Comparison of ENCODE assay signal across 7 mouse cellular contexts in the genomic region with DNA sequence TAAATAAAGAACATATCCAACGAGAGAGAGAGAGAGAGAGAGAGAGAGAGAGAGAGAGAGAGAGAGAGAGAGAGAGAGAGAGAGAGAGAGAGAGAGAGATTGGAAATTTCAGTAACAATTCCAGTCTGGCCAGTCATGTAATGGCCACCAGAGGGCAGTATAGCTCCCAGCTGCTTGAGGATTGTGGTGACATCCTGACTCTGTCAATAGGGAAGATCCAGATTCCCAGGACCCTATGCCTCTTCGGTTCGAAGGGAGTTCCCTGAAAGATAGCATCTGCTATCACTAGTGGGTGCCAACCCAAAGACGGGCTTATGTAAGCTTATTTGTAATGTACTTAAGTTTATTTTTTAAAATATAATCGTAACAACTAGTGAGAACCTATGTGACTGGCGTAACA.
DNase-seq lines count a peak whose midpoint lies in the region; ATAC-seq lines count a peak whose summit lies in the region.

No protein-coding gene starts in this region.

- no peak overlapping the region for H3K9ac ChIP-seq in midbrain, embryonic 11.5 days (ENCODE audit: low read length)
- no peak overlapping the region for H3K9ac ChIP-seq in midbrain, embryonic 13.5 days (replicated peaks)
- no peak overlapping the region for H3K9ac ChIP-seq in forebrain, embryonic 16.5 days (replicated peaks; ENCODE audit: low read depth, low read length)

- DNase-seq in midbrain, embryonic 11.5 days (ENCODE audit: low spot score, missing footprints) = peak; percentile 86
- peak; percentile 36 for DNase-seq in MN1 (ENCODE audit: low spot score)
- DNase-seq in c-Kit-positive CD71-negative TER-119-negative erythroid progenitor cells, embryonic 14.5 days (ENCODE audit: low read depth) = peak; percentile 25
- peak; percentile 28 to 59 for DNase-seq in layer of hippocampus, postnatal 14 days (ENCODE audit: low spot score in 2 of 2)
- DNase-seq in retina, adult 2 months (ENCODE audit: low read depth, low spot score) = peak; percentile 22

- H3K27ac ChIP-seq in midbrain, embryonic 11.5 days (ENCODE audit: low read depth, low read length) = no peak overlapping the region
- H3K27ac ChIP-seq in midbrain, embryonic 13.5 days = no peak overlapping the region
- no peak overlapping the region for H3K27ac ChIP-seq in forebrain, embryonic 16.5 days (ENCODE audit: low read length)

- H3K9me3 ChIP-seq in midbrain, embryonic 11.5 days (ENCODE audit: control insufficient read depth, low read length) = no peaks in the 10 kb centered on the region
- no peaks in the 10 kb centered on the region for H3K9me3 ChIP-seq in midbrain, embryonic 13.5 days
- no peaks in the 10 kb centered on the region for H3K9me3 ChIP-seq in forebrain, embryonic 16.5 days (ENCODE audit: control insufficient read depth, low read length)

- no peaks in the 10 kb centered on the region for H3K4me1 ChIP-seq in midbrain, embryonic 11.5 days (ENCODE audit: control insufficient read depth, insufficient read depth, low read length)
- H3K4me1 ChIP-seq in midbrain, embryonic 13.5 days (replicated peaks) = no peaks in the 10 kb centered on the region
- no peaks in the 10 kb centered on the region for H3K4me1 ChIP-seq in forebrain, embryonic 16.5 days (replicated peaks; ENCODE audit: control insufficient read depth, insufficient read depth, low read length)

- no peak overlapping the region for H3K4me3 ChIP-seq in midbrain, embryonic 11.5 days (ENCODE audit: low read depth, low read length)
- no peak overlapping the region for H3K4me3 ChIP-seq in midbrain, embryonic 13.5 days (replicated peaks)
- H3K4me3 ChIP-seq in forebrain, embryonic 16.5 days (replicated peaks; ENCODE audit: low read length) = no peak overlapping the region

- H3K27me3 ChIP-seq in midbrain, embryonic 11.5 days (ENCODE audit: control insufficient read depth, insufficient read depth, low read length) = no peaks in the 10 kb centered on the region
- H3K27me3 ChIP-seq in midbrain, embryonic 13.5 days = no peaks in the 10 kb centered on the region
- H3K27me3 ChIP-seq in forebrain, embryonic 16.5 days (replicated peaks; ENCODE audit: control insufficient read depth, insufficient read depth, low read length) = no peaks in the 10 kb centered on the region

- no peak overlapping the region for H3K4me2 ChIP-seq in midbrain, embryonic 11.5 days
- no peak overlapping the region for H3K4me2 ChIP-seq in midbrain, embryonic 13.5 days (replicated peaks)
- no peak overlapping the region for H3K4me2 ChIP-seq in forebrain, embryonic 16.5 days (ENCODE audit: low read length)

- 0 out of 2 replicates have a peak, but pooled peaks have one; percentile 22 for ATAC-seq in midbrain, embryonic 11.5 days (ENCODE audit: low FRiP score)
- no peak; the same call in 1 of the 2 replicates for ATAC-seq in midbrain, embryonic 13.5 days
- ATAC-seq in forebrain, embryonic 16.5 days = 0 out of 2 replicates have a peak, but pooled peaks have one; percentile 45

- H3K36me3 ChIP-seq in midbrain, embryonic 11.5 days (ENCODE audit: control insufficient read depth, insufficient read depth, low read length) = no peaks in the 10 kb centered on the region
- no peaks in the 10 kb centered on the region for H3K36me3 ChIP-seq in midbrain, embryonic 13.5 days
- H3K36me3 ChIP-seq in forebrain, embryonic 16.5 days (ENCODE audit: control insufficient read depth, insufficient read depth) = no peaks in the 10 kb centered on the region

- WGBS in midbrain, embryonic 11.5 days = 59% methylated on average over 6 of the region's 6 CpGs
- WGBS in midbrain, embryonic 13.5 days = 56% methylated on average over 6 of the region's 6 CpGs
- 52% methylated on average over 6 of the region's 6 CpGs for WGBS in forebrain, embryonic 16.5 days

Comparison
In these comparisons a context has a peak if more than half of its experiments do, and no peak if none do; other contexts are left out.
1. DNase-seq: peak in every context shown above with its lines; median percentile 86 in midbrain, embryonic 11.5 days; 44 in layer of hippocampus, postnatal 14 days; 36 in MN1; 25 in c-Kit-positive CD71-negative TER-119-negative erythroid progenitor cells, embryonic 14.5 days; 22 in retina, adult 2 months.